Mouse (Mus musculus): ENCODE results near the gene Atp6v0d1. TPM values are rescaled to one million over a fixed set of nuclear protein-coding genes. Genes with fewer than 3 reads are reported as not detected.

Atp6v0d1 gene
- 171 and 179 TPM in 2 replicates for total RNA-seq (2023)

DNA sequence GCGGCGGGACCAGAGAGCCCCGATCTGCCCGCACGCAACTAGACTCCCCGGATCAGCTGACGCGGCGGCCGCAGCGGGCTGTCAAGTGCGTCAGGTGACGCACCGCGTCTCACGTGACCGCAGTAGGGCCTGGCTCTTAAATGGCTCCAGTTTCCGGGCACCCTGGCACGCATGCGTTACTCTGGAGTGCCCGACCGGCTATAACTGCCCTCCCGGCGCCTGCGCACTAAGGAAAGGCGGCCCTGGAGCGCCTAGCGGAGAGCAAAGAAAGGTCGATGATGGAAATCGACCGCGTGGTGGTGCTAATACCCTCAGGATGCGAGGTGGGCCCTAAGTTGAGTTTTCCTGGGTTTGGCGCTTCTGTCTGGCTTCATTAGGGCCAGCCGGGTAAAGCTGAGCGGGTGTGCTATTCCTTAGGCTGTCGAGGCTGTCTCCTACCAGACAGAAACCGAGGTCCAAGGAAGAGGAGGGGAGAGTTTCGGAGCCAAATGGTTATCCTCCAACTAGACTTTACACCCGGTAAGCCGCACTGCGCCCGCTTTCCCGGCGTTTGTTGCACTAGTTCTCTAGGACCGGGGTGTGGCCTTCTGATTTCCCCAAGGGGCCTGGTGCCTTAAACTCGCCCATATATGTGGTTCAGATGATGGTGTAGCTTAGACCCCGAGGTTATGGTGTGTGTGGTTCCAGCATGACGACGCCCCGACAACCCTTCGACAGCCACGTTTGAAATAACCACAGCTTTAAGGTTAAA is at the start of gene Atp6v0d1:
TSS of gene Atp6v0d1 (minus strand) at position 96 of the 751 bp plus-strand sequence.

DNA sequence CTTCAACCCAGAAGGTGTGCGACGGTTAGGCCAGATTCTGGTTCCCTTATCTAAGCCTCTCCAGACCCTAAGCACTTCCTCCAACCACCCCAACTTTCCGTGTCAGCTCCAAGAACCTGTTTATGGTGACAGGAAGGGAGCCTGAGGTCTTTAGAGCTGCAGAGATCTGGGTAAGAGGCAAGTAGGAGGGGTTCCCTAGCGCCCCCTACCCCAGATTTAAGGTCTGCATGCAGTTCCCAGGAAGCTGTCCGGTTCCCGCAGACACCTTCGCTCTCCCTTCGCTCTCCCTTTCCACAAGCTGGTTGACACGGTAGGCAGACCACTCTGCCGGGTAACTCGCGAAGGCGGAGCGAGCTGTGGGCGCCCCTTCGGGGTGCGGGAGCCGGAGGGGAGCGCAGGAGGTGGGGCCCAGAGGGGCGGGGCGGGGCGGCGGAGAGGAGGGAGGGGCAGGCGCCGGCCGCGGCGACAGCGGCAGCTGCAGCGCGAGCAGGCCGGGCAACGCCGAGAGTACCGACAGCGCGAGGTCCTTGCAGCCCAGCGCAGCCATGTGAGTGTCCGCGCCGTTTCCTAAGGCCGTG is 39.0 kb upstream of the Atp6v0d1 start, which contains the start of gene Ripor1:
TSS of gene Ripor1 (plus strand) at position 452 of the 578 bp plus-strand sequence.

DNA sequence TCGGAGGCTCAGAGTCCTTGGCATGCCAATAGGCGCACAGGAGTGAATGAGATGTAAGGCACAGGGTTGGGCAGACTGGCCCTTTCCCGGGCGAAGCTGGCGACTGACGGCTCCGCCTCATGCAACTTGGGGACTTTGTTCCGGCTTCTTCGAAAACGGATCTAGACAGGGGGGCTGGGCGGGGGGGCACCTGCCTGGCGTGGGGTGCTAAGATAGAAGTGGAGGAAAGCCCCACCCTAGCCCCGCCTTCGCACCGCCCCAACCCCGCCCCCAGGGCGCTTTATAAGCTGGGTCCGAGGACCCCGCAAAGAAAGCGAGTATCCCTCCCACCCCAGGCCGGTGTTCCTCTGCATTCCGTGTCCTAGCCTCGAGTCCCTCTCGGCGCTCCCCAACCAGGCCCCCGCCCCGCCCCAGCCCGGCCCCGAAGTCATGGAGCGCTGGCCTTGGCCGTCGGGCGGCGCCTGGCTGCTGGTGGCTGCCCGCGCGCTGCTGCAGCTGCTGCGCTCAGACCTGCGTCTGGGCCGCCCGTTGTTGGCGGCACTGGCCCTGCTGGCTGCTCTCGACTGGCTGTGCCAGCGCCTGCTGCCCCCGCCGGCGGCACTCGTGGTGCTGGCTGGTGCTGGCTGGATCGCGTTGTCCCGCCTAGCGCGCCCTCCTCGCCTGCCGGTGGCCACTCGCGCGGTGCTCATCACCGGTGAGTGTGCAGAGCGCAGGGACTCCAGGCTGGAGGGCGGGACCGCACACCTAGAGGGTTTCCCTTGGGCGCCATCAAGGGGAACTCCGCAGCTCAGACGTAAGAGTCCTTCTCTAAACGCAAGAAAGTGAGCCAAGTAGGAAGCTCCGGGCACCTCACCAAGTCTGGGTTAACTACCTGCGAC is 47.2 kb downstream of the Atp6v0d1 start, which contains the start of gene Hsd11b2:
TSS of gene Hsd11b2 (plus strand) at position 320 of the 878 bp plus-strand sequence.

DNA sequence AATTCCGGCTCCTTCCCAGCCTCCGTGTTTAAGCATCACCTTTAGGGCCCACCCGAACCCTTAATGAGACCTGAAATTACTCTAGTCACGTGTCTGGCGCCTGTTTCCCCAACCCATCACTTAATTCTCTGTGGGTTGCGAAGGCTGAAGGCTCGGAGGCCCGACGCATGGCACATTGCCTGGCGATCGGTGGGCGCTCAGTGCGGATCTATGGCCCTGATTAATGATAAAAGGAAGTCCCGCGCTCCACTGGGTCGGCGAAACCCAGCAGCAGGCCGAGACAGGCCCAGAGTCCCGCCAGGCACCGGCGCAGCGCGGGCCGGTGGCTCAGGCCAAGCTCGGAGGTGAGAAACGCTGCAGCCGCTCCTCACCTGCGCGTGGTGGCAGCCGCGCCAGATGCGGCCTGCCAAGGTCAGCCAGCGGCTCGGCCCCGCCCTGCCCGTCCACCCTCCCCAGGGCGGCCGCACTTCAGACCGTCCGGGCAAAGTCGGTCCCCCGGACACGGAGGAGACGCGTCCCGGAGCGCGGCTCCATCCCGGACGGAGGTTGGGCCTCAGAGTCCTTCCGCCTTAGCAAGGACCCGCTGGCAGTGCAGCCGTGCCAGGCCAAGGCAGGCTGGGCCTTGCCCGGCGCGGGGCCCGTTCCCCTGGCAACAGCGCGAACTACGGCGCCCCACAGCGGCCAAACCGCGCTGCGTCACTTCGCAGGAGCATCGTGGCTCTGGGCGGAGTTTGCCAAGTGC is 69.2 kb downstream of the Atp6v0d1 start, which contains the start of gene Zdhhc1:
TSS of gene Zdhhc1 (minus strand) at position 464 of the 742 bp plus-strand sequence.

Other genes with a start within 250 kb of the Atp6v0d1 start
- 6.1 and 7.4 TPM in 2 replicates for gene Lrrc29, start 239.8 kb downstream of the Atp6v0d1 start, total RNA-seq (2023)
- gene Tmem208, start 239.7 kb downstream of the Atp6v0d1 start, total RNA-seq (2023): 22.7 and 23.8 TPM in 2 replicates
- gene Fhod1, start 218.1 kb downstream of the Atp6v0d1 start, total RNA-seq (2023): 64.1 and 65.5 TPM in 2 replicates
- gene Slc9a5, start 217.2 kb downstream of the Atp6v0d1 start, total RNA-seq (2023): 1.2 and 2.2 TPM in 2 replicates
- 0.73 and 1.3 TPM in 2 replicates for gene Plekhg4, start 192.8 kb downstream of the Atp6v0d1 start, total RNA-seq (2023)
- gene Kctd19, start 152.5 kb downstream of the Atp6v0d1 start, total RNA-seq (2023): 0.32 and 1.1 TPM in 2 replicates
- gene Lrrc36, start 152.5 kb downstream of the Atp6v0d1 start, total RNA-seq (2023): not detected in 2 replicates
- gene Tppp3, start 94.5 kb downstream of the Atp6v0d1 start, total RNA-seq (2023): 14.4 and 17.1 TPM in 2 replicates
- gene Zdhhc1, start 69.1 kb downstream of the Atp6v0d1 start, total RNA-seq (2023): 1.4 and 2.3 TPM in 2 replicates
- not detected in 2 replicates for gene Hsd11b2, start 47.3 kb downstream of the Atp6v0d1 start, total RNA-seq (2023)
- 12.0 and 14.2 TPM in 2 replicates for gene Ripor1, start 39.2 kb upstream of the Atp6v0d1 start, total RNA-seq (2023)
- gene Ctcf, start 70.5 kb upstream of the Atp6v0d1 start, total RNA-seq (2023): 81.4 and 116 TPM in 2 replicates
- 0.66 TPM in 1 of 2 replicates, not detected in the other for gene Agrp, start 71.3 kb upstream of the Atp6v0d1 start, total RNA-seq (2023)
- gene Carmil2, start 120.2 kb upstream of the Atp6v0d1 start, total RNA-seq (2023): 10.1 and 11.5 TPM in 2 replicates
- 25.3 and 25.9 TPM in 2 replicates for gene Acd, start 135.1 kb upstream of the Atp6v0d1 start, total RNA-seq (2023)
- 4.4 and 5.0 TPM in 2 replicates for gene Pard6a, start 135.1 kb upstream of the Atp6v0d1 start, total RNA-seq (2023)
- not detected in 2 replicates for gene 4933405L10Rik, start 141.6 kb upstream of the Atp6v0d1 start, total RNA-seq (2023)
- gene Enkd1, start 142.2 kb upstream of the Atp6v0d1 start, total RNA-seq (2023): 6.0 and 6.4 TPM in 2 replicates
- 0.25 and 0.60 TPM in 2 replicates for gene Gfod2, start 192.6 kb upstream of the Atp6v0d1 start, total RNA-seq (2023)

All from neutrophil, adult 65 days (primary cell).